Mouse (Mus musculus) hindbrain, embryonic 12.5 days (tissue): ENCODE measurements around the gene Nav1. TPM values are rescaled to one million over a fixed set of nuclear protein-coding genes. Genes with fewer than 3 reads are reported as not detected.

ENCODE experiments used
- microRNA-seq: library from miRNA; unstranded; fragments of <30 nt; microRNA quantifications from one replicate; pipeline ENCODE4, GENCODE M21; 2017
- polyA plus RNA-seq: library from polyadenylated mRNA; unstranded; fragments of >200 nt; fragmentation: Nextera tagmentation; extraction: Ambion mirVana; gene quantifications from 2 replicates; pipeline ENCODE4 v1.2.1, GENCODE M21; 2016

Gene Nav1
- polyA plus RNA-seq, 1 experiment from 2014 or later, result 35.9 TPM

Small RNA genes within 50 kb of the gene (microRNA-seq; reads per million reads assigned to microRNA genes)
- 1.6 reads per million for gene Mir1231

Other genes with a start within 250 kb of the Nav1 start
- gene Shisa4, start 232.1 kb downstream of the Nav1 start, polyA plus RNA-seq, result 64.1 and 69.8 TPM in 2 replicates
- 164 and 183 TPM in 2 replicates for gene Ipo9, start 176.8 kb downstream of the Nav1 start, polyA plus RNA-seq
- gene Csrp1, start 112.8 kb upstream of the Nav1 start, polyA plus RNA-seq, result 47.7 and 54.1 TPM in 2 replicates
- gene Phlda3, start 158.8 kb upstream of the Nav1 start, polyA plus RNA-seq, result 18.3 and 19.1 TPM in 2 replicates
- gene Tnni1, start 172.1 kb upstream of the Nav1 start, polyA plus RNA-seq, result 9.5 and 28.5 TPM in 2 replicates
- gene Lad1, start 211.3 kb upstream of the Nav1 start, polyA plus RNA-seq, result 1.1 and 3.5 TPM in 2 replicates
- 5.1 and 18.5 TPM in 2 replicates for gene Tnnt2, start 229.1 kb upstream of the Nav1 start, polyA plus RNA-seq